Mouse (Mus musculus): Measurements from ENCODE around the gene Hspg2. TPM values are rescaled to one million over a fixed set of nuclear protein-coding genes. Genes with fewer than 3 reads are reported as not detected.

Hspg2 gene
- polyA plus RNA-seq, 1 experiment from 2014 or later = 30.0 TPM

GRCm38 (mm10) chr4:137494751-137495500, 26.4 kb downstream of the Hspg2 start:
- Histone ChIP-seq H3K4me3 (no peak overlapping the region), H3K36me3 (no peaks in the 10 kb centered on the region), H3K9ac (peak overlapping the region; percentile 54)

DNA sequence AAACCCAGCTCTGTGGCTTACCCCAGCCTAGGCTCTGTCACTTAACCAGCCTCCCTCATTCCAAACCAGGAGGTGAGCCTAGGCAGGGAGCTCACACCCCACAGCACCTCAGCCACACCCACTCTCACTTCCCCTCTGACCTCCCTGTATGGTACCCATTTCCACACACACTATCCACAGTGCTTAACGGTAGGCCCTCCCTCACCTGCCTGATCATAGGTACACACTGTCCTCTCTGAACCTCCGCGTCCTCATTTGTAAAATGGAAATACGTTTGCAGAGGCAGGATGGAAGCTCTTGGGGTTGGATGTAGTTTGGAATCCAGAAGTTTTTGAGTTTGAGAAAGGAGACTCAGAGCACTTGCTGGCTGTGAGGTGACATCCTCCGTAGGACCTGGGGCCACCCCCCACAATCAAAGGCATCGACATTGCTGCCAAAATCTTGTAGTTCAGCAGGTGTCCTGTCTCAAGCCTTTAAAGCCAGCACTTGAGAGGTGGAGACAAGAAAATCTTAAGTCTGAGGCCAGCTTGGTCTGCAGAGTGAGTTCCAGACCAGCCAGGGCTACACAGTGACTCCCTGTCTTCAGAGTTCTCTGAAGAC, 27.0 kb downstream of the Hspg2 start:
- Histone ChIP-seq H3K4me1 (peaks cover 49% of the 10 kb centered on the region), H3K4me2 (no peak overlapping the region), H3K36me3 (no peaks in the 10 kb centered on the region), H3K27ac (peak overlapping the region; percentile 68), H3K4me3 (no peak overlapping the region), H3K9me3 (no peaks in the 10 kb centered on the region), H3K27me3 (no peaks in the 10 kb centered on the region), H3K9ac (no peak overlapping the region)
- ATAC-seq (ENCODE audit: insufficient number of reproducible peaks, insufficient read depth, low FRiP score, low TSS enrichment, low read depth) = 0 out of 2 replicates have a peak, but pooled peaks have one; percentile 16
- 58% methylated on average over 6 of the region's 6 CpGs for WGBS

More at GRCm38 (mm10) chr4:137494751-137495500, 26.4 kb downstream of the Hspg2 start:
- ATAC-seq (ENCODE audit: insufficient number of reproducible peaks, insufficient read depth, low FRiP score, low TSS enrichment, low read depth) = peak; percentile 63
- Histone ChIP-seq H3K9me3 (no peaks in the 10 kb centered on the region), H3K4me1 (peaks cover 52% of the 10 kb centered on the region), H3K4me2 (no peak overlapping the region), H3K27me3 (no peaks in the 10 kb centered on the region), H3K27ac (peak overlapping the region; percentile 68)
- 10% methylated on average over 19 of the region's 19 CpGs for WGBS

- Histone ChIP-seq H3K36me3 (peaks cover 16% of the 10 kb centered on the region), H3K4me1 (peaks cover 49% of the 10 kb centered on the region), H3K9me3 (no peaks in the 10 kb centered on the region), H3K4me3 (no peak overlapping the region), H3K27ac (peak overlapping the region; percentile 77), H3K9ac (peak overlapping the region; percentile 36; the same call in 1 of the 2 replicates), H3K4me2 (no peak overlapping the region), H3K27me3 (no peaks in the 10 kb centered on the region)
- WGBS = 60% methylated on average over 5 of the region's 5 CpGs
- no peak for ATAC-seq (ENCODE audit: insufficient number of reproducible peaks, insufficient read depth, low FRiP score, low TSS enrichment, low read depth)
These were observed 28.8 kb downstream of the Hspg2 start for GRCm38 (mm10) chr4:137497367-137497766.

- Histone ChIP-seq H3K4me2 (no peak overlapping the region), H3K4me1 (peaks cover 49% of the 10 kb centered on the region), H3K9me3 (no peaks in the 10 kb centered on the region), H3K27me3 (no peaks in the 10 kb centered on the region), H3K27ac (peak overlapping the region; percentile 77), H3K4me3 (no peak overlapping the region), H3K9ac (peak overlapping the region; percentile 36; the same call in 1 of the 2 replicates), H3K36me3 (peaks cover 24% of the 10 kb centered on the region)
- WGBS = 35% methylated on average over 9 of the region's 9 CpGs
- no peak for ATAC-seq (ENCODE audit: insufficient number of reproducible peaks, insufficient read depth, low FRiP score, low TSS enrichment, low read depth)
These were observed 29.5 kb downstream of the Hspg2 start for GRCm38 (mm10) chr4:137497892-137498722.

GRCm38 (mm10) chr4:137498882-137499583, 30.5 kb downstream of the Hspg2 start:
- 78% methylated on average over 9 of the region's 9 CpGs for WGBS
- Histone ChIP-seq H3K4me3 (no peak overlapping the region), H3K27me3 (no peaks in the 10 kb centered on the region), H3K4me1 (peaks cover 49% of the 10 kb centered on the region), H3K4me2 (no peak overlapping the region), H3K9ac (no peak overlapping the region), H3K9me3 (no peaks in the 10 kb centered on the region), H3K36me3 (peaks cover 33% of the 10 kb centered on the region), H3K27ac (peak overlapping the region; percentile 77)
- no peak for ATAC-seq (ENCODE audit: insufficient number of reproducible peaks, insufficient read depth, low FRiP score, low TSS enrichment, low read depth)

DNA sequence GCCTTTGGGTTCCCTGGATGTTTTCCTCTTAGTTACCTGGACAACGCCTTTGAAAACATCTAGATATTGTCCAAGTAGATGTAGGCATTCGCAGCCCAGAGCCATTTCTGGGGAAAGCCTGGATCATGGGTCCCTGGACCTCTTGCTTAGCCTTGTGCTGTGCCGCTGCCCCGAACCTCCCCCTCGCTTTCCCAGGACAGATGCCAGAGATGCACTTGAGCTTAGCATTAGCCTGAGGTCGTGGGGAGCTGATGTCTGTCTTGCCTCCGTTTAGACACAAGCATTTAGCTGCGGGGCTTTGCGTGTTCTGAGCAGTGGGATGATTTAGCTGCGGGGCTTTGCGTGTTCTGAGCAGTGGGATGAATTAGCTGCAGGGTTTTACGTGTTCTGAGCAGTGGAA, 31.6 kb downstream of the Hspg2 start:
- H3K9me3 ChIP-seq = no peaks in the 10 kb centered on the region
- H3K27me3 ChIP-seq = no peaks in the 10 kb centered on the region
- 72% methylated on average over 12 of the region's 12 CpGs for WGBS
- no peak for ATAC-seq (ENCODE audit: insufficient number of reproducible peaks, insufficient read depth, low FRiP score, low TSS enrichment, low read depth)
- H3K27ac ChIP-seq = no peak overlapping the region
- peaks cover 41% of the 10 kb centered on the region for H3K36me3 ChIP-seq
- no peak overlapping the region for H3K4me3 ChIP-seq
- no peak overlapping the region for H3K9ac ChIP-seq
- no peak overlapping the region for H3K4me2 ChIP-seq
- peaks cover 38% of the 10 kb centered on the region for H3K4me1 ChIP-seq

GRCm38 (mm10) chr4:137500953-137501352, 32.4 kb downstream of the Hspg2 start:
- 91% methylated on average over 5 of the region's 5 CpGs for WGBS
- Histone ChIP-seq H3K4me3 (no peak overlapping the region), H3K27me3 (no peaks in the 10 kb centered on the region), H3K4me1 (peaks cover 31% of the 10 kb centered on the region), H3K9ac (no peak overlapping the region), H3K27ac (no peak overlapping the region), H3K36me3 (peaks cover 41% of the 10 kb centered on the region), H3K9me3 (no peaks in the 10 kb centered on the region), H3K4me2 (no peak overlapping the region)
- no peak for ATAC-seq (ENCODE audit: insufficient number of reproducible peaks, insufficient read depth, low FRiP score, low TSS enrichment, low read depth)

DNA sequence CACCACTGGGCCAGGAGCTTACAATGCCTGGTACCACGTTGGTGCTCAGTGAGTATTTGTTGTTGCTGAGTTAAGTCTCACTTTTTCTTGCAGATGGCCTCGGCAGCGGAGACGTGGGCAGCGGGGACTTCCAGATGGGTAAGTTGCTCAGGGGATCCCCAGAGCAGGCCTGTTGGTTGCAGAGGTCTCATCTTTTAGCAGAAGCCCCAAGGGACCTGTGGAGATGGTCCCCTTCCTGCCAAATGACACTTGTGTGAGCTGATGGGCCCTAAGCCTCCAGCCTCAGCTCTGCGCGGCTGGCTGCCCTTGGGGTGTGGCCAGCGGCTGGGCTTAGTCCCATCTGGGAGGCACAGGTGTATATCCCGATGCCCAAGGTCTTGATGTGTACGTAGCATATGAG, 33.6 kb downstream of the Hspg2 start:
- Histone ChIP-seq H3K4me3 (no peak overlapping the region), H3K4me1 (peaks cover 28% of the 10 kb centered on the region), H3K9me3 (no peaks in the 10 kb centered on the region), H3K27ac (no peak overlapping the region), H3K9ac (no peak overlapping the region), H3K27me3 (no peaks in the 10 kb centered on the region), H3K4me2 (no peak overlapping the region), H3K36me3 (peaks cover 49% of the 10 kb centered on the region)
- no peak for ATAC-seq (ENCODE audit: insufficient number of reproducible peaks, insufficient read depth, low FRiP score, low TSS enrichment, low read depth)
- WGBS = 90% methylated on average over 10 of the region's 10 CpGs

DNA sequence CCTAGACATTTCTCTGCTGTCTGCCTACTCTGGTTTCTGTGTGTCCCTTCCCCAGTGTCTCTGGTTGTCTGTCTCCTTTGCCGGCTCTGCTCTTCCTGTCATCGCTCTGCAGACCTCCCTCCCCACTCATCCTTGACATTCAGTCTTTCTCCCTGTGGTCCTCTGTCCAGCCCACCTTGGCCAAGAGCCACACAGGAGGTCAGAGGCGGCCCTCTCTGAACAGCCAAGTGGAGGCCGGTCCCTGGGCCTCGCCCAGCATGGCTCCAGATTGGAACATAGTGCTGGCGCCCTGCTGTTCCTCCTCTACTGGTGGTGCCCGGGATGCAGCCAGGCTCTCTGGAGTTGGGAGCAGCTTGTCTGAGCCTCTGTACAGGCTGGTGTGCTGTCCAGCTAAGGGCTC, 34.2 kb downstream of the Hspg2 start:
- no peak overlapping the region for H3K4me2 ChIP-seq

GRCm38 (mm10) chr4:137503509-137503971, 35.0 kb downstream of the Hspg2 start:
- ATAC-seq (ENCODE audit: insufficient number of reproducible peaks, insufficient read depth, low FRiP score, low TSS enrichment, low read depth) = peak; percentile 71
- Histone ChIP-seq H3K36me3 (peaks cover 61% of the 10 kb centered on the region), H3K4me1 (peaks cover 14% of the 10 kb centered on the region), H3K9ac (no peak overlapping the region), H3K4me2 (no peak overlapping the region), H3K27me3 (no peaks in the 10 kb centered on the region), H3K27ac (peak overlapping the region; percentile 49; the same call in 1 of the 2 replicates), H3K9me3 (no peaks in the 10 kb centered on the region), H3K4me3 (no peak overlapping the region)
- WGBS = 69% methylated on average over 6 of the region's 6 CpGs

More for the DNA sequence above, 34.2 kb downstream of the Hspg2 start:
- Histone ChIP-seq H3K27ac (peak overlapping the region; percentile 49), H3K36me3 (peaks cover 55% of the 10 kb centered on the region), H3K9me3 (no peaks in the 10 kb centered on the region), H3K27me3 (no peaks in the 10 kb centered on the region), H3K4me1 (peaks cover 22% of the 10 kb centered on the region), H3K4me3 (no peak overlapping the region), H3K9ac (no peak overlapping the region)
- WGBS = 88% methylated on average over 7 of the region's 7 CpGs
- ATAC-seq (ENCODE audit: insufficient number of reproducible peaks, insufficient read depth, low FRiP score, low TSS enrichment, low read depth) = no peak

GRCm38 (mm10) chr4:137506629-137507028, 38.1 kb downstream of the Hspg2 start:
- Histone ChIP-seq H3K9ac (no peak overlapping the region), H3K9me3 (no peaks in the 10 kb centered on the region), H3K27me3 (no peaks in the 10 kb centered on the region), H3K4me1 (no peaks in the 10 kb centered on the region; the same call in 1 of the 2 replicates), H3K27ac (no peak overlapping the region), H3K4me2 (no peak overlapping the region), H3K4me3 (no peak overlapping the region), H3K36me3 (peaks cover 82% of the 10 kb centered on the region)
- 92% methylated on average over 10 of the region's 10 CpGs for WGBS
- ATAC-seq (ENCODE audit: insufficient number of reproducible peaks, insufficient read depth, low FRiP score, low TSS enrichment, low read depth) = no peak
